Mouse (Mus musculus) liver, adult 2 months (tissue): ENCODE results near the gene Sgip1.

ENCODE experiments used
- CTCF ChIP-seq: fragments of 200-500 bp; IDR thresholded peaks from 2 replicates; pipeline ENCODE4 v1.5.1; 2011; ENCODE audit warnings: low read depth, low read length, control low read depth
- POLR2A ChIP-seq: fragments of 200-500 bp; IDR thresholded peaks from 2 replicates; pipeline ENCODE4 v1.6.1; 2011; ENCODE audit warnings: low read length, control low read depth; ENCODE audit not compliant: insufficient read depth; ENCODE audit errors: extremely low read depth

GRCm38 (mm10) chr4:102719951-102720350 lies 21.1 kb upstream of the Sgip1 start:
- TF ChIP-seq POLR2A (no peak), CTCF (no peak)
